Comparison of ENCODE assay signal across 8 mouse cellular contexts in the genomic region with DNA sequence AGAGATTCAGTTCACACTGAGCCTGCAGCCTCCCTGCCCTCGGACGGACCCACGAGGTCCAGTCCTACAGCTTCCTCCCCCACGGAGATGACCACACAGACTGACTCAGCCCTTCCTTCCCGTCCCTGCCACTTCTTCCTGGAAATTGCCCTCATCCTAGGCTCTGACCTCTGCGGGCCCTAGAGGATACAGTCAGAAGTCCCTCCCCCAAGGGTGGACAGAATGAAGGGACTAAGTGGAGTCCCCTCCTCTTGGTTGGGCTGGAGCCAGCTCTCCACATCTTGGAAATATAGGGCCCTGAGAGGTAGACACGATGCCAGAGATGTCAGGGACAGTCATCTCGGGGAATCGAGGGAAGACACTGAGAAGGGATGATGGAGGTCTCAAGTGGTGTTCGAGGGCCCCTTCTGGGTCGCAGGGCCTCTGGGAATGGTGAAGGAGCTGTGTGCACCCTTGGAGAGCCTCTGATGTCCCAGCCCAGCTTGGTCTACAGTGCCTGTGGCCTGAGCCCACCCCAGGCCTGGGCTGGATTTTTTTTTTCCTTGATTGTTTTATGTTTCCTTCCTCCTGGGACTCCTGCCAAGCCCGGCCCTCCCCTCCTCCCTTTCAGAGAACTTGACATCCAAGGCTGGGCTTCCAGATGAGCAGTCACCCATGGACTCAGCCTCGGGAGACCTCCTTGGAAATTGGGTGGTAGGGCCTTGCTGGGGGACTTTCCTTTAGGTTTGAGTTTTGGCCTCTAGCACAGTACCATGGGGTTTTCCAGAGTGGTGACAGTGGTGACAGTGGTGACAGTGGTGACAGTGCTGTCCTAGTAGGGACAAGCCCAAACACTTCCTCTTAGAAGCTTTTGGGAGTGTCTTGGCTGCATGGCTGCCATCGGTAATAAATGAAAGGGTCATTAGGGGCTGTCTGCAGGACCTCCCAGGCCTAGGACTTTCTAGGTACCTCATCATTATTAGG. TPM values are rescaled to one million over a fixed set of nuclear protein-coding genes. Genes with fewer than 3 reads are reported as not detected.
DNase-seq lines count a peak whose midpoint lies in the region; ATAC-seq lines count a peak whose summit lies in the region.

No protein-coding gene starts in this region.

- no peak overlapping the region for H3K9ac ChIP-seq in neural tube, embryonic 15.5 days (replicated peaks)
- H3K9ac ChIP-seq in hindbrain, embryonic 12.5 days, result no peak overlapping the region

- WGBS in neural tube, embryonic 15.5 days, result 57% methylated on average over 14 of the region's 14 CpGs
- 72% methylated on average over 14 of the region's 14 CpGs for WGBS in hindbrain, embryonic 12.5 days

- no peak overlapping the region for H3K4me2 ChIP-seq in neural tube, embryonic 15.5 days
- no peak overlapping the region for H3K4me2 ChIP-seq in hindbrain, embryonic 12.5 days (replicated peaks)

- H3K36me3 ChIP-seq in neural tube, embryonic 15.5 days, result no peaks in the 10 kb centered on the region
- no peaks in the 10 kb centered on the region for H3K36me3 ChIP-seq in hindbrain, embryonic 12.5 days

- no peak overlapping the region for H3K4me3 ChIP-seq in neural tube, embryonic 15.5 days (replicated peaks)
- H3K4me3 ChIP-seq in hindbrain, embryonic 12.5 days, result no peak overlapping the region

- no peaks in the 10 kb centered on the region for H3K9me3 ChIP-seq in neural tube, embryonic 15.5 days (replicated peaks)
- no peaks in the 10 kb centered on the region for H3K9me3 ChIP-seq in hindbrain, embryonic 12.5 days (replicated peaks)

- H3K4me1 ChIP-seq in neural tube, embryonic 15.5 days, result peaks cover 22% of the 10 kb centered on the region
- H3K4me1 ChIP-seq in hindbrain, embryonic 12.5 days, result peaks cover 8% of the 10 kb centered on the region; the same call in 1 of the 2 replicates

- H3K27ac ChIP-seq in neural tube, embryonic 15.5 days (replicated peaks), result 0 out of 2 replicates have a peak overlapping the region, but pooled peaks have one; percentile 43
- no peak overlapping the region for H3K27ac ChIP-seq in hindbrain, embryonic 12.5 days

- ATAC-seq in neural tube, embryonic 15.5 days (ENCODE audit: low FRiP score), result no peak
- no peak for ATAC-seq in hindbrain, embryonic 12.5 days (ENCODE audit: low FRiP score)
- no peak for ATAC-seq in CD4-positive, CD25-positive, alpha-beta regulatory T cell, adult 4 months

- DNase-seq in neural tube, embryonic 10.5 days (ENCODE audit: extremely low spot score, low spot score), result no peak
- DNase-seq in heart, adult 18-20 months, result peak; percentile 81 to 83
- peak; percentile 85 for DNase-seq in kidney, adult 9 months
- peak; percentile 83 for DNase-seq in lung, postnatal 14 days
- no peak for DNase-seq in layer of hippocampus, postnatal 14 days (ENCODE audit: low spot score in 2 of 2)

- peaks cover 8% of the 10 kb centered on the region; the same call in 1 of the 2 replicates for H3K27me3 ChIP-seq in neural tube, embryonic 15.5 days (replicated peaks)
- peaks cover 13% of the 10 kb centered on the region for H3K27me3 ChIP-seq in hindbrain, embryonic 12.5 days

RNA-seq across cellular contexts. Expression of a gene that starts 5.3 kb away (rescaled TPM):
- polyA plus RNA-seq in neural tube, embryonic 15.5 days (2015; fragmentation: Nextera tagmentation; extraction: Ambion mirVana), result 19.3 and 20.9 TPM in 2 replicates
- 1 to 10 TPM; 6.6 to 9.0 TPM for total RNA-seq in heart, adult 18-20 months (2021)
- total RNA-seq in layer of hippocampus, postnatal 14 days (2021), result 1 to 10 TPM; 4.7 to 5.7 TPM
- 5.1 and 6.1 TPM in 2 replicates for polyA plus RNA-seq in hindbrain, embryonic 12.5 days (2016; fragmentation: Nextera tagmentation; extraction: Ambion mirVana)
- polyA plus RNA-seq in CD4-positive, CD25-positive, alpha-beta regulatory T cell, adult 4 months (2017; shearing (Covaris generic)), result under 1 TPM in 1 of 2 experiments, not detected in 1; 0.34 TPM

RNA-seq across cellular contexts. Expression of a gene that starts 17.1 kb away (rescaled TPM):
- polyA plus RNA-seq in neural tube, embryonic 15.5 days (2015; fragmentation: Nextera tagmentation; extraction: Ambion mirVana), result 95.7 and 115 TPM in 2 replicates
- total RNA-seq in heart, adult 18-20 months (2021), result 10 to 100 TPM; 77.6 to 84.0 TPM
- 10 to 100 TPM; 78.1 to 92.3 TPM for total RNA-seq in layer of hippocampus, postnatal 14 days (2021)
- 161 and 177 TPM in 2 replicates for polyA plus RNA-seq in hindbrain, embryonic 12.5 days (2016; fragmentation: Nextera tagmentation; extraction: Ambion mirVana)
- 100 to 1,000 TPM; 214 to 296 TPM for polyA plus RNA-seq in CD4-positive, CD25-positive, alpha-beta regulatory T cell, adult 4 months (2017; shearing (Covaris generic))

RNA-seq across cellular contexts. Expression of a gene that starts 34.1 kb away (rescaled TPM):
- polyA plus RNA-seq in neural tube, embryonic 15.5 days (2015; fragmentation: Nextera tagmentation; extraction: Ambion mirVana), result 19.9 and 34.3 TPM in 2 replicates
- 10 to 100 TPM in 1 of 2 experiments, 1 to 10 TPM in 1; 8.7 to 10.6 TPM for total RNA-seq in heart, adult 18-20 months (2021)
- total RNA-seq in layer of hippocampus, postnatal 14 days (2021), result 1 to 10 TPM; 8.0 to 10.0 TPM
- polyA plus RNA-seq in hindbrain, embryonic 12.5 days (2016; fragmentation: Nextera tagmentation; extraction: Ambion mirVana), result 47.4 and 49.2 TPM in 2 replicates
- polyA plus RNA-seq in CD4-positive, CD25-positive, alpha-beta regulatory T cell, adult 4 months (2017; shearing (Covaris generic)), result 10 to 100 TPM; 13.8 to 15.8 TPM

RNA-seq across cellular contexts. Expression of a gene that starts 36.0 kb away (rescaled TPM):
- polyA plus RNA-seq in neural tube, embryonic 15.5 days (2015; fragmentation: Nextera tagmentation; extraction: Ambion mirVana), result 8.9 and 10.0 TPM in 2 replicates
- total RNA-seq in heart, adult 18-20 months (2021), result under 1 TPM in 1 of 2 experiments, not detected in 1; 0.35 TPM
- 1 to 10 TPM; 3.4 to 4.2 TPM for total RNA-seq in layer of hippocampus, postnatal 14 days (2021)
- 11.0 and 11.3 TPM in 2 replicates for polyA plus RNA-seq in hindbrain, embryonic 12.5 days (2016; fragmentation: Nextera tagmentation; extraction: Ambion mirVana)
- under 1 TPM; 0.51 to 0.84 TPM for polyA plus RNA-seq in CD4-positive, CD25-positive, alpha-beta regulatory T cell, adult 4 months (2017; shearing (Covaris generic))

RNA-seq across cellular contexts. Expression of a gene that starts 52.3 kb away (rescaled TPM):
- 2.0 and 3.9 TPM in 2 replicates for polyA plus RNA-seq in neural tube, embryonic 15.5 days (2015; fragmentation: Nextera tagmentation; extraction: Ambion mirVana)
- 1 to 10 TPM; 2.6 to 2.8 TPM for total RNA-seq in heart, adult 18-20 months (2021)
- total RNA-seq in layer of hippocampus, postnatal 14 days (2021), result 1 to 10 TPM; 3.6 to 3.7 TPM
- 2.0 and 2.2 TPM in 2 replicates for polyA plus RNA-seq in hindbrain, embryonic 12.5 days (2016; fragmentation: Nextera tagmentation; extraction: Ambion mirVana)
- polyA plus RNA-seq in CD4-positive, CD25-positive, alpha-beta regulatory T cell, adult 4 months (2017; shearing (Covaris generic)), result 10 to 100 TPM; 51.6 to 73.7 TPM

Comparison
In these comparisons a context has a peak if more than half of its experiments do, and no peak if none do; other contexts are left out.
1. DNase-seq: peak in heart, adult 18-20 months (2 of 2), kidney, adult 9 months (single experiment) and lung, postnatal 14 days (single experiment); none in neural tube, embryonic 10.5 days (single experiment) and layer of hippocampus, postnatal 14 days (0 of 2).